Mouse (Mus musculus) right cerebral cortex, postnatal 14 days (tissue): ENCODE measurements at regions not wholly inside any gene's neighbourhood (a gene's known extent, or its start where the extent isn't known, plus 50 kb on each side); places are given as distances from the start of the nearest gene placed in this dataset.

Experiments
- DNase-seq: peaks from one replicate; pipeline ENCODE4 v3.0.0; 2022

DNA sequence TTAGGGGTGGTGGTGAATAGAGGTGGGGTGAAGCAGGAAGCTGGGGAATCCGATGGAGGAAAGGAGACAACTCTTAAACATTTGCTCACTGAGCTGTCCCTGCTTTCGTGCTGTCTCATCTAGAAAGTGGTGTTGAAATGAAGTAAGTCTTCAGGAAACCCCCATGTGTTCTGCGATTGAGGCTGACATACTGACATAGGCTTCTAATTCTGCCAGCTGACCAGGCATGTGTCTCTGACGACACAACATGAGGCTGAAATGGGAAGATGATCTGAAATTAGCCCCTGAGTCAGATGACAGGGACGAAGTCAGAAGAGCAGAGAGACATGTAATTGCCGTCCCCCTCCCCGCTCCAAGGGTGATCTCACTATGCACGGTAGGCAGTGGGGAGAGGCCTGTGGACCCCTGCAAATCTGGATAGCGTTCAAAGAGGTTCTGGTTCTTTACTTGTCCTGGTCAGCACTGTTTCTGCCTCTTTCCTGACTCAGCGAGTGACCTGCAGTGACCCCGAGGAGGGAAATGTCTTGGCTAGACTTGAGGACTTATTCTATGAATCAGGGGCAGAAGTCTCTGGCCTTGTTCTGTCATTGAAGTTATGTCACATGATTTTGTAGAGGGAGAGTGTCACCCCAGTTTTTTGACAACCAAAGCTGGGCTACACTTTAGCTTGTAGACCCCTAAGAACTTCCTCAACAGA, 117.0 kb upstream of the Id2 start:
- DNase-seq: no peak

DNA sequence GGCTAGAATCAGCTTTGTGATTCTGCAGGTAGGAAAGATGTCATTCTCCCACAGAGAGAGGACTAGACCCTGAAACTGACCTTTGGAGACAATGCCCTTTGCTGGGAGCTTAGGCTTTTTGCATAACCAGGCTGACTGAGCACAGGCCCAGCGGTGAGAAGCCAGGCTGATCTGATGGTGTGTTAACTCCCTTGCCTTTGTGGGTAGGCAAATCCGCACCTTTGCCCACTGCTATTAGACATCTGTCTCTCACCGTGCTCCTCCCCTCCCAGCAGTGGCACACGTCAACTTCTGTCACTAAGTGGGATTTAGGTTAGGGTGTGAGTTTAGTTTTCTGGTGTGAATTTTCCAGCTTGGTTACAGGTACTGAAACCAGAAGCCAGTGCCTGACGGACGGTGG, 114.4 kb upstream of the Id2 start:
- DNase-seq: no peak

DNA sequence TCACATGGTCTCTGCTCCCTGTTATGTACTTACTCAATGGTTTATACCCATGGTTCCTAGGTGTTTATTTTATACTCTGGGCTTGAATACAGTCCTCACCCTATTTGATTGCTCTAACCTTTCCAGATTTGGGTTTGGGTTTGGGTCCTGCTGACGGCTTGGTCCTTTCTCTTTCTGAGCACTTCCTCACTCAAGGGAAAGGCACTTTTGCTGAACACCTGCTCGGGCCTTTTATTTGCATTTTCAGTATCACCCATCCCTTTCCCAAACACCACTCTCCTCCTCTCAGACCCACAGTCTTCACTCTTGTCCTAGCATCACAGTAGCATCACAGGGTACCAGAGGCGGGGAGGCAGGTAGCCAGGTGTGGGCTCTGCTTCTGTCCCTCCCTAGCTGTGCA, 113.7 kb upstream of the Id2 start:
- no peak for DNase-seq

DNA sequence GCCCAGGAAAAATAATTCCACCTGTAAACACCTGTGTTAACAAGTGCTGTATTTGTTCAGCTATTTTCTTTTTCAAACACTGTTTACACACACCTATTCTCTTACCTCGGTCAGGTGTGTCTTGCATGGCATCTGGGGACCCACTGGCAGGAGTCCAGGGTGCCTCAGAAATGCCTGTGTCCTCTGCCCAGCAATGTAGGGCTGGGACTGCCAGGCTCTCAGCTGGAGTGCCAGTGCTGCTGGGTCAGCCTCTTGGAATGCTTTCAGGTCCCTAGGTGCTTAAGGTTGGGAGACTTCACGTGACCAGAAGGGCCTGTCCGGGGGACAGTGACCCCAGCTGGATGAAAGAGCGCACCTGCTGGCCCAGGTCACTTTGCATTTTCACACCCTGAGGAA, 112.4 kb upstream of the Id2 start:
- no peak for DNase-seq

DNA sequence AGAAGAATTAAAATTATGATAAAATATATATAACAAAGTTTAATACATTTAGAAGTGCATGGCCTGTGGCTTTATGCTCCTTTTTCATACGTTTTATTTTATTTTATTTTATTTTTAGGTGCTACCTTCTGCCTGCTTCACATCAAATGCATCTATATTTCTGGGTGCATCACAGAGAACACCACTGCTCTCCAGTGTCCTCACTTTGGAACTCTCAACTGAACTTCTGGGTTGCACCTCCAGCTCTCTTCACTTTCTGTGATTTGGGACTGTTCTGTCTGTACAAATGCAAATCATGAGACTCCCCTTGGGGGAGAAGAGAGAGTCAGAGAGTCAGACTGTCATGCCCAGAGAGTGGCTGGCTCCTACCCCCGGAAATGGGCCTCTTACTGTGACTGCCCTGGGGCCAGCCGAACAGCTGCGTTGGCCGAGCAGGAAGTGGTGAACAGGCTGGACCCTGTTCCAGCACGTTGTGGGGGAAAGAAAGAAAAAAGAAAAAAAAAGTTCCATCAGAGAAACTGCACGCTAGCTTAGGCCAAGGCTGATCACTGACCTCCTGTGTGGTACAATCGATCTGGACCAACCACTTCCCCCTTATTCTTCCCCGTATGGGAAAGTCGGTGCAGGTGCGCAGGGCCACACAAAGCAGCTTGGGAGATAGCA, 111.9 kb upstream of the Id2 start:
- DNase-seq: no peak

DNA sequence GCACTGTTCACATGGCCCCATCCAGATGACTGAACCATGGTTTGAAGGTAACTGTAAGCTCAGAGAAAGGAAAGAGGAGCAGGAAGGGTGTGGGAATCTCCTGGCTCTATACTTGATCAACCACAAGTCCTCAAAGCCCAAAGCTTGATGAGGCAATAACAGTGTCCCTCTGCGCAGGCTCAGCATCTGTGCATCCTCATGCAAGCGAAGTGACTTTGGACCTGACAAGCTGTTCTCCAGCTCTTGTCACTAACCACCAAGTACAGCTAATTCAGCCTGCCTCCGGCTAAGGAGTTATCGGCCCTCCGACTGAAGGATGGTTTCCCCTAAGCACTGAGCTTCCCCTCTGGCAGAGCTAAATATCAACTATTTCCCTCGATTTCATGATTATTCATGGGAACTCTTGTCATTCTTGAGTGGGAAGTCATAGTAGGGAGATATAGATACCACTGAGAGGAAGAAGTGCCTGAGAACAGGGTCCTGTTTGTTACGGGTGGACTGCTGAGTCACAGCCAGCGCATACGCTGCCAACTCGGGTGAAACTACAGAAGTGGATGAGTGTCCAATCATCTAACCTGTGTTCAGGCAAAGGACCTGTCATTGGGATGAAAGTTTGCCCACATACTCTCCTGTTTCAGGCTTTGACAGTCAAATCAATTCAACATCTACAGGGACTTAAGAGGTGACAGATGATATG, 106.6 kb upstream of the Id2 start:
- DNase-seq: no peak

DNA sequence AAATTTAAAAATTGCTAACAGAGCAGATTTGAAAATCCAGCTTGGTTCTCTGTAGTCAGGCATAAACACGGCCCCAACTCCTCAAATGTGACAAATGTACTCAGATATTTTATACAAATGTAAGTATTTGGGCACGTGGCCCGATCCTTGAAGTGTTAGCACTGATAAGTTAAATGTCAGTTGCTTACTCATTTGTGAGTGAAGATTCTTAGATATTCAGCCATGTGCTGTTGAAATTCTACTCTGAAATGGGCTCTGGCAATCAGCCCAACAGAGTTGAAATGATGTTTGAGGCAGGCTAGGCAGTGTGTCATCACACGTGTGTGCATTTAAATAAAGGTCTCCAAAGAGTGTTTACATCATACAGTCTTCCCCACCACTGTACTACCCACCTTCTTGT, 103.2 kb upstream of the Id2 start:
- DNase-seq: no peak

DNA sequence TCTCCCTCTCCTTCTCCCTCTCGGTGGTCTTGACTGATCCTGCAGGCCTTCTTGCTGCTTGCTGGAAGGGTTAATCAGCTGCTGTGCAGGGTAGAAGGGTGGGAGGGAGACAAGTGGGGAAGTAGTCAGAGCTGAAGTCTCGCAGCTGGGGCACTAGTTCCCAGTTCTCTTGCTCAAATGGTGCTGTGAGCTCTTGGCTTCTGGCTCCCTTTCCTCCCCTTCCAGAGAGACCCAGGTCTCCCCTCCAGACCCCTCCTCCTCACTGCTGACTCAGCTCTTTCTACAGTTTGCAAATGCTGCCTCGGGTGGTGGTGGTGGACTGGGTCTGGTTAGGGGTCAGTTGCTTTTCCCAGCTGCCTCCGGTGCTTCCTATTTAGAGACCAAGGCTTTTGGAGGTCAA, 100.8 kb upstream of the Id2 start:
- no peak for DNase-seq

DNA sequence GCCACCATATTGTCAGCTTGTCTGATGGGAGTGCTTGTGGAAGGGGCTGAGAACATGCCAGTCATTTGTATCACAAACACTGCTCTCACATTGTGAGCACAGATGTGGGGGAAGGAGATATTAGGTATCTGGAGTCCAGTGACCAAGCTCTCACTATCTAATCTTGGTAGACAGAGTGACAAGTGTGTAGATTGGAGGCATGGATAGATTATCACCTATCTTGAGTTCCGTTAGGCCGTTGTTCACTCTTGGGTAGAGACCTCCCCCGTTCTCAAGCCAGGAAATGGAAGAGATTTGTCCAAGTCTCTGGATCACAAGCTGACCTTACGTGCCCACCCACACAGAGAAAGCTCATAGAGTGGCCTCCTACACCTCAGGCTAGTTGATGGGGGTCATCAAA, 99.1 kb upstream of the Id2 start:
- no peak for DNase-seq

DNA sequence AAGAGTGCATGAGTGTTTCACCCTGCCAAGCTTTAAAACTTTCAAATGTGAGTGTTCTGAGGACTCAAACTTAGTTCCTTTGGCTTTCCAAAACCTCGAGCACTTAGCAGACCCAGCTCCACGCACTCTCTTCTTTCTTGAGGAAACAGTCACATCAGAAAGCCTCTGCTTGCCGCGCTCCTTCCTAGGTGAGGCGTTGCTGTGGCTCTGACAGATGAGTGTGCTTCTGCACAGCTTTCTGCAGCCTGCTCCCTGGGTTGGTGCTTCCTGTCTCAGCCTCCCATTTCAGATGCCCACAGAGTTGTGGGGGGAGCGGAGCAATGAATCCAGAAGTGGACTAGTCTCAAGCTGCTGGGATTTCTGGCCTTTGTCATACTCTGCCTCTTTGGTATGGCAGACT, 95.3 kb upstream of the Id2 start:
- DNase-seq: no peak

DNA sequence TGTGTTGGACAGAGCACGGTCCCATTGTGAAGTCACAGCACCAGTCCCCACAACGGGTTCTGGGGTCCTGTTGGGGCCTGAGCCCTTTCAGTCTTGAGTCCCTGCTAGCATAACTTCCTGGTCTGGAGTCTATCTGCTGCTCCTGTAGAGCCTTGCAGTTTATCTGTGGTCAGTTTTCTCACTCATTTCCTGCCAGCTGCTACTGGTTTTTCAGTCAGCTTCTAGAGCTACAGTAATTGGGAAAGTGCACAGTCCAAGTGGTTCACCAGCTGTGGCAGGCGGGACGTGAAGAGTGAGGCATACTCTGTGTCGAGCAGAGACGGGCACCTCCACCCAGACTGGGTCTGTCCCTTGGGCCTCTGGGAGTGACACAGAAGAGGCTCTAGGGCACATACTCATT, 93.4 kb upstream of the Id2 start:
- no peak for DNase-seq

DNA sequence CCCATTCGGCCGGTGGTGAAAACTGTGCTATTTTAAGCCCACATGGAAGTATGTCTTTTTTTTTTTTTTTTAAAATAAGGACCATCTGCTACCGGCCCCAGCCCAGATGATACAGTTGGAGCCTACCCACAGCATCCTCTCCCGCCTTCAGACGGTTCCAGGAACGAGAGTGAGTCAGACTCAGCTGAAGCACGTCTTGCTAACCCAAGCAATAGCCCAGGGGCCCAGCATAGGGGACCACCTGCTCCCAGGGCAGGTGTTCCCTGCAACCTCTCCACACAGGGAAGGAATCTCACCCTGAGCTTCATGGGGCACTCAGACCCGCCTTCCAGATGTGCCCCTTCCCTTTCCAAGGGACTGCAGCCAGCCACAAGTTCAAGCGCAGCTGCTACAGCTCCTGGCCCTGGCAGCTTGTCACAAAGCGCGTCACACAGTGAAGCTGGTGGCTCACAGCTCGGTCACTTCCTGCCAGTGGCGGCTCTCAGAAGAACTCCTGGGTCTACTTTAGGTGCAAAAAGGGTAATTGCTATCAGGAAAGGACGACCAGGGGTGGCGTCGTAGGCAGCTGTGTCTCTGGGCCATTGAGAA, 92.3 kb upstream of the Id2 start:
- peak; percentile 58 for DNase-seq

DNA sequence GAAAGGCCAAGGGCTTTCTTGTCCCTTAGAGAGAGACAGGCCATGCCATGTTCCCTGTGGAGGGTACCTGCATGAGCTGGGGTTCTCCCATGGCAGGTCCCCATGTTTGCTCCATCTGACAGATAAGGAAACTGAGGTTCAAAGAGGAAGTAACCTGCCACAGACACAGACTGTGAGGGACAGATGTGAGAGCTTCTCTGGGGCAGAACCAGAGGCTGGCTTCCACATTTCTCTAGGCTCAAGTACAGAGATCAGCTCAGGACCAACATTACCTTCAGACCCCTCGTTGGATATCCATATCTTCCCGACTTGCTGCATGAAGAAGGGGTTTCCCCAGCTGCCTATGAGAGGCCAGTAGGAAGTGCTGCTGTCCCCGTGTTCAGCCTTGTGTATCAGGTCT, 91.6 kb upstream of the Id2 start:
- DNase-seq: no peak

DNA sequence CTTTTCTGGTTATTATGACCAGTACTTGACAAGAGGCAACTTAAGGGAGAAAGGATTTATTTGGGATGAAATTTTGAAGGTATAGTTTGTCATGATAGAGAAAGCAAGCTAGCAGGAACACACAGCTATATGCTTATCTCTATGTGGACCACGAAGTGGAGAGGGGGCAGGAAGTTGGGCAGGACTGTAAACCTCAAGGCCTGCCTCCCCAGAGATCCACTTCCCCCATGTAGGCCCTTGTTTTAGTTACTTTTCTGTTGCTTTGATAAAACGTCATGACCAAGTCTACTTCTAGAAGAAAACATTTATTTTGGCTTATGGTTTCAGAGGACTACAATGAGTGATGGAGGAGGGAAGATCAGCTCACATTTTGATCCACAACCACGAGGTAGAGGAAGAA, 90.3 kb upstream of the Id2 start:
- DNase-seq: no peak

DNA sequence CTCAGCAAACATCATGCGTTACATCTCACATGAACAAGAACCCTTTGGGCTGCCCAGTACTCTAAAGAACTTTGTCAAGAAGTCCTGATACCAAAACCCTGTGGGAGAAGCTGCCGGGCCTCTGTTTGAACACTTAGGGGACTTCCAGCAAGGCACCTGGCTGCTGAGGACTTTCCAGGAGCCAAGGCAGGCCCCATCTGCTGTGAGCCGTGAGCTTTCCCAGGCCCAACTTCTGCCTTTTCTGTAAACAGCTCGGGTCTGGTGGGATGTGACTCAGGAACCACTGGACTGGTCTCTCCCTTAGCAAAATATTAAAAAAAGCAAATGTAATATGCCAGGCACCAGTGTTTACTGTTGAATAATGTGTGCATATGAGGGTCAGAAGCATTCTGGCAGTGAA, 85.7 kb upstream of the Id2 start:
- DNase-seq: no peak

DNA sequence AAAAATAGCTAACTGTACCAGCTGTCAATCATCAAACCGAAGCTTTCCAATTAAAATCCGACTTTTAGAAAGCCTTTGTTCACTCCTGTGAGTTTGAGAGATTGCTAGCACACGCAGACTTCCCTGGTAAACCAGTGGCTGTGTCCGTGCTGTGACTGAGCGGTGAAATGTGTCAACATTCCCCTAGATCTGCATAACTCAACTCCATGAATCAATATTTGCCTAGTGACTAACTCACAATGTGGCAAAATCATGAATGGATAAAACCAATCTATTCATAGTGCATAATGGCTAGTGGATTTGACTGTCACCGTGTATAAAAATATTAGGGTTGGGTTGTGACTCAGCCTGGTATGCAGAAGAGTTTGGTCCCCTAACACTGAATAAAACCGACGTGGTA, 84.4 kb upstream of the Id2 start:
- no peak for DNase-seq

DNA sequence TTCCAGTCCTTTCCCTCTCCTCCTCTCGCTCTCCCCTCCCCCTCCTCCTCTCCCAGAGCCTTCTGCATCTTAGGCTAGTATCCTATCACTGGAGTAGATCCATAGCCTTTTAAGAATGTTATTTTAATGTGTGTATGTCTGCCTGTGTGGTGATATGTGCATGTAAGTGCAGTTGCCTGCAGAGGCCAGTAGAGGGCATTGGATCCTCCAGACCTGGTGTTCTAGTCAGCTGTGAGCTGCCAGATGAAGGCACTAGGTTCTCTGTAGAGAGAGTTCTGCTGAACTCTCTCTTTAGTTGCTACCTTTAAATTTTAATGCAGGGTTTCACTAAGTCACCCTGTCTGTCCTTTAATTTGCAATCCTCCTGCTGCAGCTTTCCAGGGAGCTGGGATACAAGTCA, 83.9 kb upstream of the Id2 start:
- DNase-seq: no peak

DNA sequence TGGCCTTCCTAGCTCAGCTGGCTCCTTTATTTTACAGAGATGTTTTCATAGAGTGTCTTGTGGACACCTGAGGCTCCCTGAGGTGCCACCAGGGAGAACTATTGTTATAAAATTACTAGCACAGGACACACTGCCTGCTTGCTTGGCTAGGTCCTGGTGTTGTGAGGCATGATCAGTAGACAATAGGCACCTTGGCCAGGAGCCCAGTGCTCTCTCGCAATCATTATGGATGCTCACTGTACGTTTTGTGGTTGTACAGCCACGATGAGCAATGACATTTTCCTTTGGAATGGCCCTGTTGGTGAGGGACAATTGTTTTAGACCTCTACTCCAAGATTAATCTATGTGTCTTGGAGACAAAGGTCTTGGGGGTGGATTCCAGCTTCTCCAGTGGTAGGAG, 83.3 kb upstream of the Id2 start:
- no peak for DNase-seq

DNA sequence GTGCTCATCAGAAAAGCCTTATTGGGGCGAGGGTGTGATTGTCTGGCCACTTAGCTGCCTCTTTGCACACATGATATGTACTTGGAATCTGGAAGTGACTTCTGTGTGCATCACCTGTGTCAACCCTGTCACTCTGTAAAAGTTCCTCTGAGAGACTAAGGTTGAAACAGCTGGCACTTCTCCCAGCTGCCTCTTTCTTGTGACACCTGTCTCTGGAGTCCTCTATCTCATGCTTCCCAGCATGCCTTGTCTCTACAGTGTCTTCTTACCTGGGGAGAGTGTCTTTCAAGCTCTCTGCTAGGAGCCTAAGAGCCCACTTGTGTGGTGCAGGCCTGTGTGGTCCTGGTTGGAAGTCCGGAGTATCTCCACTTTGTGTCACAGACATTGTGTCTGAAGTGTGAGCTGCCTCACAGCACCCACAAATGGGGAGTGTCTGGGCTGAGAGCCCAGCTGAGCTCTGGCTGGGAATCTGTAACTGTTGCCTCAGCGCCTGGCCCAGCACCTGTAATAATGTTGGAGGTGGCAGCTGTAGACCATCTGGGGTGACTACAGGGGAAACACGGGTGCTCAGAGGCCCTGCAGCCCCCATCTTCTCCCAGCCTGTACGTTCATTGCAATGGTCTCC, 81.7 kb upstream of the Id2 start:
- DNase-seq: no peak

DNA sequence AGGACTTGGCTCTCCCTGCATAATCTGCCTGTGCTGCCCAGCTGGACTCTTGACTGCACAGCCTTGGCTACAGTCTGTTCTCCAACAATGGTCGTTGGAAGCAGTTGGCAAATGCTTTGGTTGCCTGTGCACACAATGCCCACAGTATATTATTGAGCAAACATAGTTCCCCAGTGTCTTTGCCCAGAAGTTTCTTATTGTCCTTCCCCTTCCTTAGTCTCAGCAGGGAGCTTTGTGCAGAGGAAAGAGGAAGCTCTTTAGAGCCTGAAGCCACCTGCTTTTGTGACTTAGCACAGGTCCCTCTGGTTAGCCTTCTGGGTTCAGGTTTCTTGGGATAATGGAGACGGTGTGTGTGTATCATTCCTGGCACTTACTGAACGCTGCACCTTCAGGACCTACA, 80.9 kb upstream of the Id2 start:
- DNase-seq: no peak

DNA sequence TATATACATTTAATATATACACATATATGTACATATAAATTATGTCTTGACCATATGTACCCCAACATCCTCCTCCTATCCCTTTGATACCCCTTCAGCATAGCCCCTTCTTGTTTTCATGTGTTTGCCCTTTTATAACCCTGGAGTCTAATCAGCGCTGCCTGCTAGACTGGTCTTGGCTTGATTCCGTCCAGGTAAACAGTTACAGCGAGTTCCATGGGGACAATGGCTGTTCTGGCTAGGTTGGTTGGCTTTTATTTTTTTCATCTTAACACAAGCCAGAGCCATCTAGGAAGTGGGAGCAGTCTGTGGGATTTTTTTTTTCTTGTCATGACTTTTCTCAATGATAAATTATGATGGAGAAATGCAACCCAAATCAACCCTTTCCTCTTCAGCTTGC, 79.6 kb upstream of the Id2 start:
- DNase-seq: no peak

DNA sequence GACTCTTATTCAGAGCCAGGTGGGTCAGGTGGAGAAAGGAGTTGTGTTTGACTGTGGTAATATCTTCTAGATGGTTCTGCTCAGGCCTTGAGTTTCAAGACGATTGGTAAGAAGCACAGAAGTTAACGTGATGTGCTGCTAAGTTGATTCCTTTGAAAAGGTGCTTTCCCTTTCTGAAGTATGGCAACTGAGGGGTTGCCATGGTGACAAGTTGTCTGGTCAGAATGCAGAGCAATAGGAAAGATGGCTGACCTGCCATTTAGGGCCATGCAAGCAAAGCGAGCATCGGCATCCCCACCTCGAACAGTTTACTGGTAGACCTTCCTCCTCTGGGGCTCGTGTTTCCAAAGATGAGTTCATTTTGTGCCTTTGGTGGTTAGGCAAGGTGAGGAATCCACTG, 76.1 kb upstream of the Id2 start:
- no peak for DNase-seq

DNA sequence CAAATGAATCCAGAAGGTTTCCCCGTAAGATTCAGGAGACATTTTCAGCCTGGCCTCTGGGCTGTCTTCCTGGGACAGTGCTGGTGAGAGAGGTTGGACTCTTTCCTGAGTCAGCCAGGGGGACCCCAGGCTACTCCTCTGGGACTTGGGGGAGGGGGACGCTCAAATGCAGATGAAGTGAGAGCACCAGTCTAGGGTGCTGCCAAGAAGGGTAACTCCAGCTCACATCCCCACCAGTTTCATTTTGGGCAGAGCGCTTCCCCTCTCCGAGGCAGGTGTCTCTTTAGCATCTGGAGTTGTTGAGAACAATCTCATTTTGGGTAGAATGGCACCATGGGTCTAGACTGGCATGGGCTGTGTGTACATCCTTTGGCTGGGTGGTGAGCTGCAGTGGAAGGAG, 75.5 kb upstream of the Id2 start:
- no peak for DNase-seq

DNA sequence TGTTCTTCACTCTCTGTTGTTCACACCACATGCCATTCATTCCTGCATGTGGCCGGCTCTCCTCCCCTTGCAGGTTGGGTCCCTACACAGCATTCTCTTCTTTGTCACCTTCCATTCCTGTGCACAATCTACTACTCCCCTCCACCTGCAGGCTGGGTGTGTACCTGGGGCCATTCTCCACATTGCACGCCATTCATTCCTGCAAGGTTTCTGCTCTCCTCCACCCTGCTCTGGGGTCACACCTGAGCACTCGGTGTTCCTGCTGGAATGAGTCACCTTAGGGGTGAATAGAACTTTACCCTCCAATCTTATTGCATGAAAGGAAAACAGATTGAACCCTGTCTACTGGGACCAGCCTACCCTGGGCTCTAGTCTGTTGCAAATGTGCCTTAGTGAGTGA, 72.7 kb upstream of the Id2 start:
- no peak for DNase-seq
